Mouse (Mus musculus) layer of hippocampus, adult 11-12 months (tissue): ENCODE results near the gene Fbxl2.

Source experiments
- DNase-seq: peaks from one replicate; pipeline ENCODE4 v3.0.0; 2022; ENCODE audit warnings: low spot score

Fbxl2 gene

GRCm38 (mm10) chr9:113915789-113916188 is 130.2 kb downstream of the Fbxl2 start:
- DNase-seq, result no peak
